Mouse (Mus musculus) heart, postnatal 14 days (tissue): ENCODE measurements at regions not wholly inside any gene's neighbourhood (a gene's known extent, or its start where the extent isn't known, plus 50 kb on each side); places are given as distances from the start of the nearest gene placed in this dataset.
A peak's percentile ranks its signal among the peaks of the same experiment; 100 is the strongest.

ENCODE experiments used
- DNase-seq, 2 experiments: peaks; one replicate each; pipeline ENCODE4 v3.0.0; 2021 to 2022
- intact Hi-C: fragments of 180-260 bp; cut with DNase I; formaldehyde crosslinking; loops from one replicate; pipeline ENCODE4 v1.15.1; 2025

- DNase-seq = no peak
- intact Hi-C loops = no loop called here
Observed at GRCm38 (mm10) chr3:101524905-101525304, 79.6 kb downstream of the Atp1a1 start.

DNA sequence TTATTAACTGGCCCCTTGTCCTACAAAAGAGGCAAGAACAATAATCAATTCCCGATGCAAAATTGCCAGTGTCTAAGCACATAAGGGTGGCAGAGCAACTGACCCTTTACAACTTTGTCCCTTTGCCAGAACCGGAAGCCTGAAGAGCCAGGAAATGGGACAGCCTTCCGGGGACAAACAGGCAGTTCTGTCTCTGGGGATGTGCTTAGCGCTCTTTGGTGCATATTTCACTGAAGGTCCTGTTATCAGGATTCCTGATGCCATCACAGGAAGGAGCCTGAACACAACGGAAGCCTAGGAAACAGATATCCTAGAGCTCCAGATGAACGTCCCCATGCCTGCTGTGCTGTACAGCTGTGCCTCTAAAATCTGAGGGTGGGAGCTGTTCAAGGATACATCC, 80.0 kb downstream of the Atp1a1 start:
- no peak for DNase-seq
- intact Hi-C loops = no loop called here

DNA sequence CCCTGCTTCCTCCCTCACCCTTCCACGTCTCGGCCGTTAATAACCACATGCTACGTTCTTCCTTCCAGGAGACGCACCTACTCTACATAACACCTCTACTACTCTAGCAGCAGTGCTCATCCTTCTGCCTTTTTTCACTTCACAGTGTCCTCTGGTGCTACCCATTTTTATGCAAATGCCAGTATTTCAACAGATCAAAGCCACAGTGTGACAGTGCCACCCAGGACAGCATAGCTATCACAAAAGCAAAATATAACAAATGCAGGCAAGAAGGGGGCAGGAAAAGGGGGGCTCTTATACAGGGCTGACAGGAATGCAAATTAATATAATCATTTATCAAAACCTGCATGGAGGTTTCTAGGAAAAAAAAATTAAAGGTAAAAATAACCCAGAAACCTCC, 81.2 kb downstream of the Atp1a1 start:
- intact Hi-C loops = no loop called here
- DNase-seq = no peak

- intact Hi-C loops = no loop called here
Observed at GRCm38 (mm10) chr3:101522246-101522920, 82.1 kb downstream of the Atp1a1 start.

GRCm38 (mm10) chr3:101521155-101521554, 83.3 kb downstream of the Atp1a1 start:
- intact Hi-C loops = no loop called here
- DNase-seq = no peak

More at GRCm38 (mm10) chr3:101522246-101522920, 82.1 kb downstream of the Atp1a1 start:
- peak; percentile 70 to 74 for DNase-seq

DNA sequence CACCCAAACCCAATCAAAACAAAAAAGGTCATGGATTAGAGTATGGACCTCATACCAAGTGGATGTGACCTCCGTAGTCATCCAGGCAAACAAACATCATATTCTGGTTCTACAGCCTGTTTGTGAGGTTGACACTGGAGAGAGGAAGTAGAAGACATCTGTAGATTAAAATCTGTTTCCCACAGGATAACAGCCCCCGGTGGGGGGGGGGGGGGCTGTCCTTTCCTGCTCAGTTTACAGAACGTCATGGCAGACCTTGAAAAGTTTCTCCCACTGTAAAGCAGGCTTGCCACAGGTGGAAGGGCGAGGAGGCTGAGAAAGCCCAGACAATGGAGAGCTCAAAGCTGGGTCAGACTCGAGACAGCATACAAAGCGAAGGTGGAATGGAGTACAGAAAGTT, 84.4 kb downstream of the Atp1a1 start:
- no peak for DNase-seq
- intact Hi-C loops = no loop called here

GRCm38 (mm10) chr3:101519551-101519950, 84.9 kb downstream of the Atp1a1 start:
- intact Hi-C loops = no loop called here

DNA sequence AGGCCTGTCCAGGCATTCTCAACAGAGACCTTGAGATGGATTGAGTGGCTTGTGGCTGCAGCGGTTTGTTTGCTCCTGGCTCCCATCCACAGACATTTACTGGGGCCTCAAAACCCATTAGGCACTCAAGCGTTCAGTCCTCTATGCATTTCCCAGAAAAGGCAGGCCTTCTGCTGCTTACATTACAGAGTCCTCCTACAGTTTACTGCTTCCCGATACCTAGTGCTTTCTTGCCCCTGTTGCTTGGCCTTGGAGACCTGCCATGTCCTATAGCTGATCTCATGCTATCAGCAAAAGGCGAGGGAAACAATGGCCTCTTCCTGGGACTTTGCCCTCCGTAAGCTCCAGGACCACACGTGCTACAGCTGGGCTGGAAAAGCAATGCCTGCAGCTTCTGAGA, 85.7 kb downstream of the Atp1a1 start:
- DNase-seq = no peak
- intact Hi-C loops = no loop called here

More at GRCm38 (mm10) chr3:101519551-101519950, 84.9 kb downstream of the Atp1a1 start:
- DNase-seq = no peak

- intact Hi-C loops = no loop called here
- no peak for DNase-seq
Observed at GRCm38 (mm10) chr3:101517547-101517946, 86.9 kb downstream of the Atp1a1 start.

- no peak for DNase-seq
- intact Hi-C loops = no loop called here
Observed at GRCm38 (mm10) chr3:101516781-101517499, 87.5 kb downstream of the Atp1a1 start.

DNA sequence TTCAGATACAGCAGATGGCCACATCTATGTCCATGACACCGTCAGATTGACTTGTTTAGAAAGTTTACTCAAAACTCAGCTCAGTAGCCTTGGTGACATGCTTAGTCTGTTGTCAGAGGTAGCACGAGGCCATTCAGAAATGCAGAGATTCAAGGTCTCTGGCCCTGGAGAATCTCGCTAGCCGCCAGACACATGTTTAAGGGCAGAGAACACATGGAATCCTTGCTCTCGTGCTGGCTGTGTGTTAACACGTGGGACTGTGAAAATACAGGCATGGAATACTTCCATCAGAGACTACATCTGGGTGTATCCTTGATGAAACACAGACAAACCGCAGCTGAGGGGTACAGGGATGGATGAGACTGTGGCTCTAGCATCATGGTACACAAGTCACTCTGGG, 88.9 kb downstream of the Atp1a1 start:
- intact Hi-C loops = no loop called here
- DNase-seq = no peak

DNA sequence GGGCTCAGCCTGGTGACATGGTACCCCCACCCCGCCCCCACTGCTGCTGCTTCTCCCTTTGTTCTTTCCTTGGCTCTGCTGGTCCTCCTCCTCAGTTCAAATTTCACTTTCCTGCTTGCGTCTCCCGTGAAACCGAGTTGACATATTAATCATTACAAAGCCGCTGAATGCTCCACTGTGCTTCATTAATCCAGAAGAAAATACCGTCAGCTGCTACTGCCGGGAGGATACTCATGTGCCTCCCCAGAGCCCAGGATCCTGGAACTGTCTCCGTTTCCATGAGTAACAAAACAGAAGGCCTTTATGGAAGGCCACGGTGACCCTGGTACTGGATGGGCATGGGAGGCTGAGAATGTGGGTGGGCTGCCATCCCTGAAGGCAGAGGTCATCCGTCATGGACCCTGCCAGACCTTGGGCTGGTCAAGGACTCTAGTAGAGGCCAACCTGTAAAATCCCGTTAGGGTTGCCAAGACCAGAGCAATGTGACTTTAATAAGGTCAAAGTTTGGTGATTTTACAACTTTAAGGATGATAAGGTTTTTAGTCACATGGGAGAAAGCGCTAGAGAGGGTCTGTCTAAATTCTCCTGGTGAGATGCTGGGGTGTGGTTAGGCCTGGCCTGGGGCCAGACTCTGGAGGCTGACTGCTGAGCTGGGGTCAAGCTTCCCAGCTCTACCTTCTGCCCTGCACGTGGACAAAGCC, 90.7 kb downstream of the Atp1a1 start:
- no peak for DNase-seq
- intact Hi-C loops = no loop called here
